ENCODE assay signal across 27 mouse cellular contexts in the genomic region with DNA sequence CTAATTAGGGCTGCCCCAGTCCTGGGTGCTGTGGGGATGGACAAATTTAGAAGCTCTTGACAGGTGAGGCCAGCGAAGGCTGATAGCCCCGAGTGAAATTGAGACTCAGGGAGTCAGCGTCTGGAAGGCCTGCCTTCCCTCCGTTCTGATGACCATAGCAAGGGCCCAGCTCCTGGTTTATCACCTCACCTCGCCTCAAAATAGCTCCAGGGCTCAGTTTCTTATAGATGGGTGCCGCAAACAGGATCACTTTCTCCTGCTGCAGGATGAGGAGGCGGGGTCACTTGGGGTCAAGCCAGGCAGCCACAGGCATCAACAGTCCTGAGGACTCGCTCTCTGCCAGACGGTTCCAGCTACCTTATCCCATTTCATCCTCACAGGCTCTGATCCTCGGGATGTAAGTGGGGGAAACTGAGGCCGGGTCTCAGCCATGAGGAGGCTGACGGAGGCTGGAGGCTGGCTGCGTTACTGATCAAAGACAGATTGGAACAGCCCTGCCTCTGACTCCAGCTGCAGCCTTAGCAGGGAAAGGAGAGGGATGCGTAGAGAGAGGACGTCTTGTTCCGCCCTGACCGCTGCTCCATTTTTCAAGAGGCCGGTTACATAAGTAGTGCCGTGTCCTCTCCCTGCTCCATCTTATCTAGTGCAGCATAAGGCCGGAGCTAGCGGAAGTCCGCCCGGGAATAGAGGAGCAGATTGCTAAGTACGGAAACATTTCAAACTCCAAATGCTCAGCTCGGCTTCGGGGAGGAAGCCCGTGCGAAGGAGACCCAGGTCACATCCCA. TPM values are rescaled to one million over a fixed set of nuclear protein-coding genes. Genes with fewer than 3 reads are reported as not detected.
A peak's percentile ranks its signal among the peaks of the same experiment; 100 is the strongest.
DNase-seq lines count a peak whose midpoint lies in the region; ATAC-seq and TF ChIP-seq lines count a peak whose summit lies in the region.
"Had no signal": no experiment of that assay in that cellular context is flagged by ENCODE, and none has a peak within 500 bp of the region (broad histone marks: within the 10 kb centered on the region; RNA-seq: fewer than 3 reads in every experiment).

No protein-coding gene starts in this region.

- DNase-seq in cerebellum, adult 11 months = no peak
- peak; percentile 96 for DNase-seq in heart, adult 11 months
- no peak for DNase-seq in heart, postnatal 4 days
- peak; percentile 75 for DNase-seq in brain, adult 2 months (ENCODE audit: low read depth, low spot score)
- DNase-seq in heart, embryonic 10.5 days (ENCODE audit: low spot score) = no peak
- DNase-seq in thymus, adult 2 months = no peak
- DNase-seq in thymus, postnatal 36 days = no peak
- DNase-seq: adrenal gland, adult 8-10 months; cerebellum, adult 9-10 months; kidney, adult 9 months; kidney, postnatal 25 days; lung, adult 18-20 months; lung, postnatal 10 days; thymus, postnatal 25 days had no signal

- peaks cover 61% of the 10 kb centered on the region for H3K27me3 ChIP-seq in heart, embryonic 10.5 days (ENCODE audit: insufficient read depth, poor library complexity, severe bottlenecking)
- no peaks in the 10 kb centered on the region for H3K27me3 ChIP-seq in thymus, adult 2 months (ENCODE audit: control insufficient read depth, insufficient read depth, low read length)
- H3K27me3 ChIP-seq: hindbrain, embryonic 15.5 days; neural tube, embryonic 15.5 days had no signal

- 41% methylated on average over 28 of the region's 28 CpGs for WGBS in heart, embryonic 10.5 days
- WGBS in thymus, adult 2 months = 90% methylated on average over 28 of the region's 28 CpGs

- peaks cover 18% of the 10 kb centered on the region for H3K4me1 ChIP-seq in heart, embryonic 10.5 days
- no peaks in the 10 kb centered on the region for H3K4me1 ChIP-seq in thymus, adult 2 months (replicated peaks; ENCODE audit: control insufficient read depth, insufficient read depth, low read length)
- H3K4me1 ChIP-seq: forebrain, embryonic 10.5 days; hindbrain, embryonic 15.5 days; intestine, embryonic 15.5 days; limb, embryonic 12.5 days; neural tube, embryonic 15.5 days had no signal

- TF ChIP-seq POLR2A in thymus, adult 2 months (IDR thresholded peaks at IDR 0.05; ENCODE audit: control insufficient read depth, extremely low read depth, insufficient read depth, low read length, poor library complexity) = no peak

- no peaks in the 10 kb centered on the region for H3K9me3 ChIP-seq in heart, embryonic 10.5 days
- H3K9me3 ChIP-seq: forebrain, embryonic 10.5 days; hindbrain, embryonic 15.5 days; intestine, embryonic 15.5 days; limb, embryonic 12.5 days; neural tube, embryonic 15.5 days had no signal

- H3K27ac ChIP-seq in heart, embryonic 10.5 days = 0 out of 2 replicates have a peak overlapping the region, but pooled peaks have one; percentile 10
- H3K27ac ChIP-seq in thymus, adult 2 months (ENCODE audit: control insufficient read depth, insufficient read depth, low read length) = no peak overlapping the region
- H3K27ac ChIP-seq: forebrain, embryonic 10.5 days; hindbrain, embryonic 15.5 days; intestine, embryonic 15.5 days; layer of hippocampus, adult 2 months; limb, embryonic 12.5 days; neural tube, embryonic 15.5 days; stomach, postnatal 0 days had no signal

- TF ChIP-seq CTCF in thymus, adult 2 months (IDR thresholded peaks at IDR 0.05; ENCODE audit: borderline replicate concordance, control insufficient read depth, extremely low read depth, insufficient read depth, low read length, poor library complexity) = no peak

- ATAC-seq in cerebellum, adult (ENCODE audit: insufficient number of reproducible peaks, low FRiP score, low TSS enrichment) = peak; percentile 42; the same call in 1 of the 2 replicates
- ATAC-seq: activated CD4-positive, CD25-positive, alpha-beta regulatory T cell, adult 4 months; forebrain, embryonic 16.5 days; intestine, embryonic 15.5 days had no signal

- no peak overlapping the region for H3K4me3 ChIP-seq in heart, embryonic 10.5 days
- no peak overlapping the region for H3K4me3 ChIP-seq in thymus, adult 2 months (ENCODE audit: control insufficient read depth, insufficient read depth, low read length)
- H3K4me3 ChIP-seq: forebrain, embryonic 10.5 days; hindbrain, embryonic 15.5 days; intestine, embryonic 15.5 days; layer of hippocampus, adult 2 months; limb, embryonic 12.5 days; neural tube, embryonic 15.5 days had no signal

- H3K36me3 ChIP-seq in heart, embryonic 10.5 days = no peaks in the 10 kb centered on the region
- no peaks in the 10 kb centered on the region for H3K36me3 ChIP-seq in thymus, adult 2 months (ENCODE audit: control insufficient read depth, insufficient read depth, low read length)
- H3K36me3 ChIP-seq: forebrain, embryonic 10.5 days; hindbrain, embryonic 15.5 days; intestine, embryonic 15.5 days; limb, embryonic 12.5 days; neural tube, embryonic 15.5 days had no signal

RNA-seq across cellular contexts. Expression of a gene that starts 10.9 kb away (rescaled TPM):
- under 1 TPM; 0.76 to 0.95 TPM for total RNA-seq in heart, postnatal 4 days (2021)
- 0.30 and 1.3 TPM in 2 replicates for polyA plus RNA-seq in heart, embryonic 10.5 days (2016; fragmentation: Nextera tagmentation; extraction: Ambion mirVana)
- 0.37 and 0.71 TPM in 2 replicates for polyA plus RNA-seq in thymus, adult 2 months (2012; rRNA removed)
- total RNA-seq: adrenal gland, adult 8-10 months had no signal
- polyA plus RNA-seq: activated CD4-positive, CD25-positive, alpha-beta regulatory T cell, adult 4 months; embryonic facial prominence, embryonic 11.5 days; forebrain, embryonic 10.5 days; forebrain, embryonic 16.5 days; intestine, embryonic 15.5 days; limb, embryonic 12.5 days; liver, embryonic 11.5 days; midbrain, embryonic 11.5 days; stomach, postnatal 0 days had no signal

RNA-seq across cellular contexts. Expression of a gene that starts 21.4 kb away (rescaled TPM):
- total RNA-seq in heart, postnatal 4 days (2021) = 10 to 100 TPM; 16.5 to 18.6 TPM
- polyA plus RNA-seq in heart, embryonic 10.5 days (2016; fragmentation: Nextera tagmentation; extraction: Ambion mirVana) = 49.0 and 60.4 TPM in 2 replicates
- 63.3 and 97.2 TPM in 2 replicates for polyA plus RNA-seq in thymus, adult 2 months (2012; rRNA removed)

RNA-seq across cellular contexts. Expression of a gene that starts 49.3 kb away (rescaled TPM):
- total RNA-seq in heart, postnatal 4 days (2021) = 1 to 10 TPM; 1.9 to 2.1 TPM
- polyA plus RNA-seq in heart, embryonic 10.5 days (2016; fragmentation: Nextera tagmentation; extraction: Ambion mirVana) = 7.5 and 12.3 TPM in 2 replicates
- polyA plus RNA-seq in thymus, adult 2 months (2012; rRNA removed) = 17.6 and 27.9 TPM in 2 replicates

Comparison
In these comparisons a context has a peak if more than half of its experiments do, and no peak if none do; other contexts are left out.
1. DNase-seq: peak in heart, adult 11 months (single experiment) and brain, adult 2 months (single experiment); none in cerebellum, adult 11 months (single experiment), heart, postnatal 4 days (single experiment), heart, embryonic 10.5 days (single experiment), thymus, adult 2 months (single experiment) and thymus, postnatal 36 days (0 of 2).